Mouse (Mus musculus) urinary bladder, postnatal 10 days (tissue): Measurements from ENCODE around the gene 1110004F10Rik.
A peak's percentile ranks its signal among the peaks of the same experiment; 100 is the strongest.
"Not testable (repeated sequence)": the region's sequence is repeated elsewhere in the genome, so short reads cannot be mapped to it uniquely, and the experiment has no call there.

Experiments
- DNase-seq: peaks from one replicate; pipeline ENCODE4 v3.0.0; 2022; ENCODE audit warnings: low spot score

The 1110004F10Rik gene

DNA sequence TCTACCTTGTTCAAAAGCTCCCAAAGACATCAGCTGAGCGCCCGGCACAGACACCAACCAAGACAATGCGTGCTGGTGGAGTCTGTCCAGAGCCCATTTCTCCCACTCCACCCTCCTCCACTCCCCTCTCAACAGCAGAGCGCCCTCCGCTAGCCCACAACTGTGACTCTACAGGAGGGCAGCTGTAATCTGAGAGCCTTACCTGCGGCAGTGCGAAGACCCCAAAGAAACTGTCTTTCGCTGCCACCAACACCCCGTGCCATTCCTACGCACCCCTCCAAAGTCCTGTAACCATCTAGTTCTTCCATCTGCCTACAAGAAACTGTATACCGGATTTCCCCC, at the start of gene 1110004F10Rik:
Gene 1110004F10Rik (plus strand): TSS at position 202 of the 342 bp plus-strand sequence.
- no peak for DNase-seq

DNA sequence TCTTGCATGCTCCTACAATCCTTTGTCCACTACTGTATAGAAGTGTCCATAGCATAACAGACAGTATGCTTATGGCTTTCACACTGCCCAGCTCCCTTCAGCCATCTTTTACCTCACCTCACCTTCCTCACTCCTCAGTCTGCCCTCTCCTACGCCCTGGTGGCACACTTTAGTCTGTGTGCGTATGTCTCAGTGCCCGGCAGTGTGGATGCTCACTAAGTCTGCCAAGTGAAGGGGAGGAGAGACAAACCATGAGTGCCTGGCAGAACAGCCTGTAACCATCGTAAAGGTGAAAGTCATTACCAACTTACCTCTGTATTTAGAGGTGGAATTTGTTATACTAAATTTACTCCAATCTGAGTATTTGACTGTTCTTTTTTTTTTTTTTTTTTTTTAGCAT, 36.5 kb upstream of the 1110004F10Rik start:
- DNase-seq, result no peak

DNA sequence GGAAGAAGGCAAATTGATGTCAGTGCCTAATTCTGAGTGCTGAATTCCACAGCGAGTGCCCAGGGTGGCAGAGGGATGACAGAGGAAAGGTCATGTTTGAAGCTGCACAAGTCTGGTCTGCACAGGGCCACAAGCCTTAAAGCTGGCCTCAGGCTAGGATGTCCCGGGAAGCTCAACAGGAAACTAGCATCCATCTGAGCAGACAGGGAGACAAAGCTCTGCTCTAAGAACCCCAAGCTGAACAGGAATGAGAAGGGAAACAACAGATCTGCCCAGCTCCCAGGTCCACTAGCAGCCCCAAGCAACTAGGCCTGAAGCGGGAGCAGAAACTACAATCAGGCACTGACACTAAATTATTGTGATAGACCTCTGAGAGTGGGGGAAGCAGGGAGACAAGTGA, 9.2 kb upstream of the 1110004F10Rik start:
- no peak for DNase-seq

DNA sequence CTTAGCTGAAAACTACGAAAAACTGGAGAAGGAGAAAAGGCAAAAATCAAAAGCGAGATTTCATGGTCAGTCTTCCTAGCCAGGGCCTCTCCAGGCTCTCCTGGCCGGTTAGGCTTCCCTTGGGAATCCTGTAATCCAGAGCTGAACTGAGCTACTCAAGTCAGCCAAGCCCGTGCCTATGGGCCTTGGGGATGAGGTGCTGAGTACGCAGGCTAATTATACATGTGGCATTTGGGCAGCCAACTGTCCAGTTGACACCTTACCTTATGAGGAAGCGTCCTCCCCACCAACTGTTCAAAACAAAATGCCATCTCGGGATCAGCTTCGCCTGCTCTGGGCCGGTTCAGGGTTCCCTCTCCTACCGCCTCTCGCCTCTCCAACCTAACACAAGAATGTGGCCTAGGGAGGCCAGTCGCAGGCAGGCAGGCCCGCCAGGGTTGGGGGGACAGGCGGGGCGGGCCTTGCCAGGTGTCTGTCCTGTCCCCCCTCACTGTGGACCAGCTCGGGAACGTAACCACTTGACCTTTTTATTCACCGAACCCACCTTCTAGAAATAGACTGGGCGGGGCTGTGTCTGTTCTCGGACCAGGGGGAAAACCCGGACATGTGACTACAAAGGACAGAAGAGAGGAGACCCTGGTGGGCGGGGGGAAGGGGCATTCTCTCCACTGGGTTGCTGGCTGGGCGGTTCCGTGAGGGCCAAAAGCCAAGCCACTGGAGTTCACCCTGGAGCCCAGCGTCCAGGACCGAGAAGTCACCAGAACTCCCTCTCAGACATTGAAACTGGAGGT, 8.4 kb upstream of the 1110004F10Rik start:
- no peak for DNase-seq

DNA sequence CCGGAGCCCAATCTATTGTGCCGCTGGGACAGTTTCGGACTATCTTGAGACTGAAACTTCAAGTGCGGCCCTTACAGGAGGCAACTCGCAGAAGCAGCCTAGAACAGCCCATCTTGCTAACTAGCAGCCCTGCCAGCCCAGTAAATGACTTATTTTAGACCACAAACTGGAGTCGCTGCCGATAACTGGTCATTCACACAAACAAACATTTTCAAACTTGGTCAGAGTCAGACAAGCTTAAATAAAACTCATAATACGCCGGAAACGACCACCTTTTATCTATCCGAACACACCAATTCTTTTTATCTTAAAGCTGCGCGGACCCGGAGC, 7.8 kb upstream of the 1110004F10Rik start:
- DNase-seq, result no peak

DNA sequence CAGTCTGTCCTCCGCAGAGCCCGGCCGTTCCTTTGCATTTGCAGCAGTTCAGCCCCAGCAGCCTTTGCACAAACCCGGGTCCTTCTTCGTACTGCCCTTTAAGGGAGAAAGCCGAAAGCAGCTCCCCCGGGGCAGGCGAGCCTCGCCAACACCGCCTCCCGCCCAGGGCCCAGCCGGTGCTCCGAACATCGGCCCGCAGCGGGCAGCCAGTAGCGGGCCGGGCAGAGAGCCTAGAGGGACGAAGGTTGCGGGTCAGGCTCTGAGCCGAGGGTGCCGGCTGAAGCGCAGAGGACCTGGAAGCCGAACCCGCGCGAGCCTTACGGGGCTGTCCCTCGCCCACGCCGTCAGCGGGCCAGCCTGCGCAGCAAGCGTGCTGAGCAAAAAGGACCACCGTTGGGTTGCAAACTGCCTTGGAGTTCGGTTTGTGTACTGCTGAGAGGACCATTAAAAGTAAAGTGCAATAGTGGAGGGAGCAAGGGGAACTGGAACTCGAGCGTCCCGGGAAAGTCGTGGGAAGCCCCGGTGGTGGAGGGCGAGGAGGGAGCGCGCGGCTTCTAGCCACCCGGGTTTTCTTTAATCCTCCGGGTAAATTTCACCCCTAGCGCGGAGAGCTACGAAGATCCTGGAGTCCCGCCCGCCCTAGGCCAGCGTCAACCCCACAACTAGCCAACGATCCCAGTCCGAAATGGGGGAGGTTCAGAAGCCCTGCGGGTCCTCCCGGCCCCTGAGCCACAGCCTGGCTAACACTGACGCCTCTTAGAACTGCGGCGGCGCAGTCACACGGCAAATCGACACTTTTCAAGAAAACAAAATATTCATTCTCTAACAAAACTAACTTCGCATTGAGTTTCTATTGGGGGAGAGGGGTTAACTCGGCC, 7.2 kb upstream of the 1110004F10Rik start:
- DNase-seq, result no peak

DNA sequence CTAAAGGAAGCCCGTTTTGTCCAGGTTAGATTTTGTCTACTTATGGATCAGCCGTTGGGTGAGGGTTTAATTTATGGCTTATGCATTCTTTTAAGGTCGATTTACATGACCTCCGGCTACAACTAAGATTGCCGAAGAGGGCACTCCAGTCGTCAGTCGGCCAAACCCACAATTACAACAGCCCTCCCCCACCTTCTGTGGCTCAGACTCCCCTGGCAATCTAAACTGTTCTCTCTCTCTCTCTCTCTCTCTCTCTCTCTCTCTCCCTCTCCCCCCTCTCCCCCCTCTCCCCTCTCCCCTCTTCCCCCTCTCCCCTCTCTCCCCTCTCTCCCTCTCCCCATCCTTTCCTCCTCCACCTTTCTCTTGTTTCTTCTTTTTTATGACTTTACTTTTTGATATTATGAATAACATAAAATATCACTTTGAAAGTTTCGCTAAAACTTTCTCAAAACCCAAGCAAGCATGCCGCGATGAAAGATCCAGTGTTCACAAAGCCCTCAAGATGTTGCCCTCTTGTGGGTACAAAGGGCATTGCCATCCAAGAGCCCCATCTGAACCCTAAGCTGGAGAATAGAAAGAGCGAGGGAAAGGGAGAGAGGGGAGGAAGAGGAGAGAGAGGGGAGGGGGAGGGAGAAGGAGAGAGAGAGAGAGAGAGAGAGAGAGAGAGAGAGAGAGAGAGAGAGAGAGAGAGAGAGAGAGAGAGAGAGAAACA, 6.4 kb upstream of the 1110004F10Rik start:
- DNase-seq, result no peak

DNA sequence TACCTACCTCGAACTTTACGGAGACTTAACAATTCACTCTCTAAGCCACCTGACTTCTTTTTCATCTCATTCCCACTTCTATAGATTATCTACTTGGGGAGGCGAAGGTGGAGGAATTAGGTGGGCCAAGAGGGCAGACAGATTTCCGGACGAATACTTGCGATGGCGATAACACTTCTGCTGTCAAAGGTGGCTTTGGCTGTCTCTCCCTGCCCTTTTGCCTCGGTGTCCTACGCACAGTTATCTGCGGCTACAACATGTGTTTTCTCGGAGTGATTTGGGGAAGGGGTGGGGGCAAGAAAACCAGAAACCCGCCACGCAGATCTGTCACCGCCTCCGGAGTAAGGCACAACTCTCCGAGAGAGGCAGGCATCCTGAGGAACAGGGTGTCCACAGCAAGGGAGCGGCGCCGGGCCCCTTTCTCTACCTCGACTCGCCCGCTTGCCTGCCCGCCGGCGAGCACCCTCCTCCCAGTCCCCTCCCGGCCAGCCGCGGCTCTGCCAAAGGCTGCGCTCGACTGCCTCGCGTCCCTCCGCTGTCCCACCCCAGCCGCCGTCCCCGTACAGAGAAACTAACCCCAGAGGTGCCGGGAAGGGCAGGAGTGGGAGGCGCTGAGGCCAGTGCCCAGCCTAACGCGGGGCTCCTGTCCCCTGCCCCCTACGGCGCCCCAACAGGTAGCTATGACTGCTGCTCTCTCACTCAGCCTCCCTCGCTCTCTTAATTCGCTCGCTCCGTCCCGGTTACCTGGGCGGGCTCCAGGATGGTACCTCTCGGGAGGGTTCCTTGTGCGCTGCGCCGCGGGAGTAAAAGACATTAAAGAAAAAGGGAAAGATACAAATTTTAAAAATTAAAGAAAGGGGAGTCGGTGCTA, 5.6 kb upstream of the 1110004F10Rik start:
- DNase-seq, result no peak

DNA sequence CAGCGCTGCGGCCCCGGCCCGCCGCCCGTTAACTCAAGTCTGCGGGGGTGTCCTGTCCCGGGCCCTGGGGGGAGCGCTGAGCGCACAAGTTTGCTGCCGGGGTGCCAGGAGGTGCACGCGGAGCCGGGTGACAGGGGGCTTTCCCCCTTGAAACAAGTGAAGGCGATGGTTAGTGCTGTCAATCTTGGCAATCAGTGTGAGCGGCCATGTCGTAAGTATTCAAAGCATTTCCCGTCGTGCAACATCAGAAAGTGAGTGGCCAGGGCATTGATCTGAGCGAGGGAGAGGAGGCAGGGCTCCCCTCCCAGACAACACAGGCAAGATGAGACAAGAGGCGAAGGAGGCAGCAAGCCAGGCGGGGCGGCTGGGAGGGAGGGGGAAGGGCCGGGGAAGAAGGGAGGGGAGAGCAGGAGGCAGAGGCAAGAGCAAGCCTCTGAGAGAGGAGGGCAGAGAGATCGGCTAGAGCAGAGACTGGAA, 4.9 kb upstream of the 1110004F10Rik start:
- no peak for DNase-seq

DNA sequence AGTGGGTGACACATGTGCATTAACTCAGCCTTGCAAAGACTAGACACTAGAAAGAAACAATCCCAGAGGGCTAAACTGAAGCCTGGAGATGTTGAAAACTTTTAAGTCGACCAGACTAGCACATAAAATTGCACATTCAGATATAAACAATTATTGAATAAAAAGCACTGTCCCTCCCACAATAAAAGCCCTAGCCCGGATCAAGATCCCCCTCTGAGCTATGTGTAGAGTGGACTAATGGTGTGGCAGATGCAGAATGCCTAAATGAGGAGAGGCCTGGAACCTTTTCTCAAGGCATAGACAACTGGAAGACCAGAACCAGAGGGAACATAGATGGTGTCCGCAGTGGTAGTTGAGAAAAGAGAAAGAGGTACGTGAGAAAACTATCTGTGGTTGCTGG, 3.7 kb upstream of the 1110004F10Rik start:
- DNase-seq, result no peak

DNA sequence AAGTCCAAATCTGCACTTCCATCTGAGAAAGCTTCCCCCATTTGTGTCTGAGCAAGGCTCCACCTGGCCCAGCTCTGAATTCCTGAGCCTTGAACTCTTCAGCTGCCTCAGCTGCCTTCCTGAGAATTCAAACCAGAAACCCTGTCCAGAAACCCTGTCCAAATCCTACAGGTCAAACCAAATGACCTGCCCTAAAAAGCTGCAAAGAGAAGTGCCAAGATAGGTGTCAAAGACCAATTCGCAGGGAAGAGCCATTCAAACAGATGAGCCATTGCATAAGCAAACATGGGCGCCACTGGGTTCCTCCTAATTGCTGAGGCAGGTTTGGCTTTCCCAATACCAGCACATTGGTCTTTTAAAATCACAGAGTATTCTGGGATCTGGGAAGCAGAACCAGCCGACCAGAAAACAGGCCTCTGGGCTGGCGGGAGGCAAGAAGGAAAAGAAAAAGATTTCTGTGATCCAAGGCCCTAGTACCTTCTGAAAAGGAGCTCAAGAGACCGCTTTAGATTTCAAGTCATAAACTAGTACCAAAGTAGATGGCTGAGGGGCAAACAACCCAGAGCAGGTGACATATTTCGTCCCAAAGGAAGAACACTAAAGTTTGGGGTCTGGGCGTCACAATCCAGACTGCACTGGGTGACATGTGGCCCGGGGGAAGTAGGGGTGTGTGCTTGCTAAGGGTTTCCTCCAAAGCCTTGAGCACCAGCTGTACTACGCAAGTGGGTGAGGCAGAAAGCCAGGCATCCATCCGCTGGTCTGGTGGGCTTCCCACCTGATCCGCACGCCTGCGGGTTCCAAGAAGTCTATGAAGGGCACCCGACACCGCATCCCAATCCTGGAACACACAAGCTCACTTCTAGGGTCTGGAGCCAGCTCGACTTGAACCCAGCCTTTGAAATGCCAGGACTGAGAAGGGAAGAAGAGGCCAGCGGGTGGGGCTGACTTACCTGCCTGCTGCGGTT, 2.3 kb upstream of the 1110004F10Rik start:
- DNase-seq, result no peak

DNA sequence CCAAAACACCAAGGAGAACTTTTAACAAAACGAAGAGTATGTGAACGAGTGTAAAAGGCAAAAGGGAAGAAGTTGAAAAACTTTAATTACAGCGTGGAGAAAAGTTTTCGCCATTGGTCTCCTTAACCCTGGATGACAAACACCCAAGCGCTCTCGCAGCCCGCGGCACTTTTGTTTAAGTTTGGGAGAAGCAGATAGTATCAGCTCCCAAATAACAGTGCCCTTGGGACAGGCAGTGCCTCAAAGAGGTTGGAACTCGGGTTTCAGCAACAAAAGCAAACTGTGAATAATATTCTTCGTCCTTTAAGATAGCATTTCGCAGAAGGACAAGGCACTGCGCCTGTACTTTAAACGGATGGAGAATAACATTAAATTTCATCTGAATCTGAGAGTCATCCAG, 1.2 kb upstream of the 1110004F10Rik start:
- no peak for DNase-seq

DNA sequence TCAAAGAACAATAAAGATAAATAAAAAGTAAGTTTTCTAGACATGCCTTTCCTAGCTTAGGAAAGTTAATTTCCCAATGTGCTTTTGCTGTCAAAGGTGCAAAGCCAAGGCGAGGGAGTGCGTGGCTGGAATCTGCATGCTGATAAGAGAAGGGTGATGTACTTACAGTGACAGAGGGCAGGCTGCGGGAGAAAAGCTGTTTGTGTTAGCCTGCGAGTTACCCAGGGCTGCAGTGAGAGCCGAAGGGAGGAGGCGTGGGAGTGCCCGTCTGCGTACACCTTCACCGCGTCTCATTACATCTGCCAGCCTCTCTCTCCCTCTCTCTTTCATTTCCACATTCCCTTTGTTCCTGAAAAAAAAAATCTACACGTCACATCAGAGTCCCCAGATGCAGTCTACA, 686 bp upstream of the 1110004F10Rik start, which contains the start of gene Sox6:
Gene Sox6 (minus strand): TSS at position 286 of the 400 bp plus-strand sequence.
- no peak for DNase-seq

DNA sequence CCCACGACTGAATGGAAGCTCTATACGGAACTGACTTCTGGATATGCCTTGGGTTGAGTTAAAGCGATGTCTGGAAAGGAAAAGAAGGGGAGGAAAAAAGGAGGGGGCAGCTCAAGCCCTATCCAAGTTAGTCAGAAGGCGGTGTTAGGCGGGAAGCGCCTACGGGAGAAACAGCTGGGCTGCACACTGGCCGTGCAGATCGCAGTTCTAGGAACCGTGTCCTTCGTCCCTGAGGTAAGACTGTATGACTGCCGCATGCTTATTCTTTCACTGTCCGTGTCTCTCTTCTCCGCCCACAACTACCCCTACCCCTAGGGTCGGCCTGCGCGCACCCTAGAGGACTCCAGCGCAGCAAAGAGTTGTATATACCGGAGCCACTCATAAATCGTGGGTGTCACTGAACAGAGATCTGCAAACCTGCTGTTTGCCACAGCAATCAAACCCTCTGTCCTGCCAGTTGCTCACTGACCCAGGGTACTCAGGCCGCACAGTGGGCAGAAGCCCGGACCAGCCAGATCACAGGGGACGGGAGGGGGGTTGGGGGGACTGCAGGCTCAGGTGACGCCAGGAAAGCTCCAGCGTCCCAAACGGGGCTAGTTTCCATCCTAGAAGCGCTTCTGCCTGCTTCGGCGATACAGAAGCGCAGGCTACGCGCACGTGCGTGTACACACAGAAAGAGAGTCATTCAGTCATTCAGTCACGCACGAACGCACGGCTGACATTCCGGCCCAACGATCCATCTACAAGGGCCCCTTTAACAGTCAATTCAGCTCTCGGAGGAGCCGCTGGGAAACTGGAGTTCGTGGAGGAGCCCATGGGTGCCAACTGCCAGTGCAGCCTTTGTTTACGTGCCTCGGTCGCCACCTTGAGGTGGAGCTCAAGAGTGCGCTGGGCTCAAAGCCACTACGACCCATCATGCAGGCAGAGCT, 605 bp downstream of the 1110004F10Rik start:
- DNase-seq, result no peak

DNA sequence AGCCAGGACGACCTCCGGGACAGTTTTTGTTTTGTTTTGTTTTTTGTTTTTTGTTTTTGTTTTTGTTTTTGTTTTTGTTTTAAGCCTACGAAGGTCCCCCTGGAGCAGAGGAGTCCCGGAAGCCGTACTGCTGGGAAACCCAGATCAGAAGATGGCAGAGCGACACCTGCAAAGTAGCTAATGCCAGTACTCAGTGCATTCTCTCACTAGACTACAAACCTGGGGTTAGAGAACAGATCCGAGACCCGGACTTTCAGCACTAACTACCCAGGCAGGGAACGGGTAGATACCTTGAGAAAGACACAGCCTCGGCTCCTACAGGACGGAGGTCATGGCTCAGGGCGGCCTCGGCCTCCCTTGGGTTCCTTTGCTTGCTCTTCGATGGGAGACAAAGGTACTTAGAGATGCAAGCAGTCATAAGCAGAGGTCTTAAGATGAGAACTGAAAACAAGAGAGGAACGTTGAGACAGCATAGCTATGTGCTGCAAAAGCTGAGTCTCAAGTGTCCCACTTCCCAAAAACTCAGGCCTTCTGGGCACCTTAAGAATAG, 1.3 kb downstream of the 1110004F10Rik start:
- no peak for DNase-seq

DNA sequence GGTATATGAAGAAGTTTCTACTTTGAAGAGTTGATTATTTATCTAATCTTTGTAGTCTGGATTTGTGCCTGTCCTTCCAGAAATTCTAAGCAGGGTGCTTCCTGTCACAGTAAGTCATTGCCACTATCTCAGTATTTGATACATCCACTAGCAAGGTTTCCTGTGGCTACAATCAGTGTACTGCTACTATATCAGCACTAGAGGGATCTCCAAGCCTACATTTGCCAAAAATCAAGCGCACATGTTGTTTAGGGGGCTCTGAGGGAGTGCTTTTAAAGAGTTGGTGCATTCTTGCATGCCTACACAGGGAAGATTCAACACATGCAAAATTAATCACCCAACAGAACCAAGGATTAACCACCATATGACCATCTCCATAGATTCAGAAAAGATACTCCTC, 21.5 kb downstream of the 1110004F10Rik start:
- no peak for DNase-seq

DNA sequence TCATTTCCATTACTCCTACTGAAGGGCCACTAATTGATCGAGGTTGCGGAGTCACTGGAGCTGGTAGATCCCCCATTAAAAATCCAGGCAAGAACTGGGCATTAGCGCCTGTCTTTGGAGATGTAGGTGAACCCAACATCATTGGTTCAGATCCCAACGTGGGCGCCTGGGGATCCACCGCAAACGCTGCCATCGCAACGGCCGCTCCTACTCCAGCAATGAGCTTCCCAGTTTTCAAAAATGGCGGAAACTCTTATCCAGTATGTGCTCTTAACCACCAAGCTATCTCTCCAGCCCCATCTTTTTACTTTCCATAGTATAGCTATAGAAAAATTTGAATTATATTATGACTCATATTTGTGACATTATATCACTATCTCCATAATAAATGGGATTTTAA, 45.2 kb downstream of the 1110004F10Rik start, which contains the start of gene Gm4353:
Gene Gm4353 (minus strand): TSS at position 270 of the 400 bp plus-strand sequence.
- DNase-seq, result not testable (repeated sequence)

DNA sequence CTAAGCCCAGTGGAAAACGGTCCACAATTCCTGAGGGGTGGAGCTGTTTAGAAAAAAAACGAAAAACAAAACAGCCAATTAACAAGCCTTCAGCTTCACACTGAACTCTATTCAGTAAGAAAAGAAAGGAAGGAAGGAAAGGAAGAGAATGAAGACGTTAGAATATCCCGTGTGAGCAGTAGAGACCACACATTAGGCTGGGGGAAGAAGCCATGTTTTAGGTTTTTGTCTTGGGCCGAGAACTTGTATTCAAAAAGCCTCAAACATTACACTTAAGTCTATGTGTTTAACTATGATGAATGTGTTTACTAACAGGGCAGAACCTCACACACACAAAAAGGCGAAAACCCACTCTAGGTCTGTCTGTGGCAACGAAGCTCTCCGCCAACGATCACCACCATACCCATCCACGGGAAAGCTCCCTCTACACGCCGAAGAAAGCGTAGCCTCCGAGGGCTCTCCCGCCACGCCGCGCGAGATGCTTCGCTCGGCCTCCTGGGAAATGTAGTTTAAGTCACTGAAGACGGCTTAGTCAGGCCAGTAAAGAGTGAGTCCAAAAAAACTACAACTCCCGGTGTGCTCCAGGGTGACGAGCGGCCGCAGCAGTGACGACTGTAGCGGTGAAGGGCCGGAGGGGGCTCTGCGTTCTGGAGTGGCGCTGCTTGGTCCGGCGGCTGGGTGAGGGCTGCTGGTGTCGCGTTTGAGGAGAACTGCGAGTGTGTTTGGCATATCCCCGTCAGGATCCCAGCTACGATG, 53.7 kb downstream of the 1110004F10Rik start:
- DNase-seq, result peak; percentile 77
